Mouse (Mus musculus) intestine, postnatal 0 days (tissue): ENCODE results near the gene Dtnb. TPM values are rescaled to one million over a fixed set of nuclear protein-coding genes. Genes with fewer than 3 reads are reported as not detected.
"Not testable (repeated sequence)": the region's sequence is repeated elsewhere in the genome, so short reads cannot be mapped to it uniquely, and the experiment has no call there.

ENCODE experiments used
- ATAC-seq: fragments of 200-750 bp; cut with Nextera tagmentation; 2 replicates; pipeline ENCODE4 v1.8.0; 2017; ENCODE audit warnings: mild to moderate bottlenecking, moderate TSS enrichment, moderate library complexity
- H3K27ac ChIP-seq: fragments of 300-500 bp; sonication (generic); 2 replicates; pipeline ENCODE4 v1.5.1; 2014; ENCODE audit warnings: mild to moderate bottlenecking, low read depth, low read length, moderate library complexity
- H3K27me3 ChIP-seq: fragments of 300-500 bp; sonication (generic); replicated peaks from 2 replicates; pipeline ENCODE4 v1.6.1; 2014; ENCODE audit warnings: low read length, mixed read lengths; ENCODE audit not compliant: control insufficient read depth, insufficient read depth
- H3K36me3 ChIP-seq: fragments of 300-500 bp; sonication (generic); 2 replicates; pipeline ENCODE4 v1.6.1; 2014; ENCODE audit warnings: mild to moderate bottlenecking, moderate library complexity; ENCODE audit not compliant: control insufficient read depth, insufficient read depth
- H3K4me1 ChIP-seq: fragments of 300-500 bp; sonication (generic); replicated peaks from 2 replicates; pipeline ENCODE4 v1.6.1; 2014; ENCODE audit warnings: antibody characterized with exemption, low read length, mixed read lengths; ENCODE audit not compliant: control insufficient read depth, insufficient read depth
- H3K4me2 ChIP-seq: fragments of 300-500 bp; sonication (generic); replicated peaks from 2 replicates; pipeline ENCODE4 v1.6.1; 2014; ENCODE audit warnings: low read depth, mild to moderate bottlenecking, moderate library complexity
- H3K4me3 ChIP-seq: fragments of 300-500 bp; sonication (generic); 2 replicates; pipeline ENCODE4 v1.5.1; 2014; ENCODE audit warnings: low read depth, low read length
- H3K9ac ChIP-seq: fragments of 300-500 bp; sonication (generic); 2 replicates; pipeline ENCODE4 v1.6.1; 2014; ENCODE audit warnings: mild to moderate bottlenecking, low read depth, low read length
- H3K9me3 ChIP-seq: fragments of 300-500 bp; sonication (generic); 2 replicates; pipeline ENCODE4 v1.6.1; 2016; ENCODE audit warnings: mixed run types; ENCODE audit not compliant: control insufficient read depth
- CTCF ChIP-seq: sonication (generic); IDR thresholded peaks from 2 replicates; pipeline ENCODE4 v1.5.1; 2016; ENCODE audit warnings: low read depth, mild to moderate bottlenecking, control low read depth, antibody characterized with exemption, moderate library complexity
- WGBS: fragments of 180-500 bp; shearing (Covaris S2); extraction: QIAGEN DNeasy Blood & Tissue Kit; methylation state at CpG from one replicate; pipeline ENCODE4 v1.1.7; 2014; 5-methylcytosine and 5-hydroxymethylcytosine counted together
- polyA plus RNA-seq: library from polyadenylated mRNA; unstranded; fragments of >200 nt; fragmentation: Nextera tagmentation; extraction: Ambion mirVana; gene quantifications from 2 replicates; pipeline ENCODE4 v1.2.1, GENCODE M21; 2015

Dtnb gene
- 9.4 and 9.8 TPM in 2 replicates for polyA plus RNA-seq

- no peaks in the 10 kb centered on the region; the same call in 1 of the 2 replicates for H3K27me3 ChIP-seq
- no peaks in the 10 kb centered on the region for H3K4me1 ChIP-seq
- H3K27ac ChIP-seq, result peak within 1 kb of the TSS; percentile 81
- WGBS, result 1% methylated on average over 53 of the region's 85 CpGs
- no peaks in the 10 kb centered on the region for H3K36me3 ChIP-seq
- peak; percentile 87 for ATAC-seq
- H3K4me3 ChIP-seq, result peak within 1 kb of the TSS; percentile 94
- H3K9ac ChIP-seq, result peak within 1 kb of the TSS; percentile 85
- TF ChIP-seq CTCF, result 0 out of 2 replicates have a peak, but pooled peaks have one; percentile 31
- no peaks in the 10 kb centered on the region for H3K9me3 ChIP-seq
- peak within 1 kb of the TSS; percentile 92 for H3K4me2 ChIP-seq
Measured at GRCm38 (mm10) chr12:3571787-3572580, at the start of gene Dtnb. Gene Dtnb, plus strand, starts transcription at chr12:3572381.

GRCm38 (mm10) chr12:3525536-3525935, 46.6 kb upstream of the Dtnb start:
- Histone ChIP-seq H3K36me3 (no peaks in the 10 kb centered on the region), H3K9me3 (no peaks in the 10 kb centered on the region), H3K27me3 (no peaks in the 10 kb centered on the region), H3K9ac (no peak overlapping the region), H3K4me2 (no peak overlapping the region), H3K4me3 (no peak overlapping the region), H3K4me1 (no peaks in the 10 kb centered on the region), H3K27ac (no peak overlapping the region)
- no peak for ATAC-seq
- TF ChIP-seq CTCF, result no peak
- 93% methylated on average over 5 of the region's 5 CpGs for WGBS

DNA sequence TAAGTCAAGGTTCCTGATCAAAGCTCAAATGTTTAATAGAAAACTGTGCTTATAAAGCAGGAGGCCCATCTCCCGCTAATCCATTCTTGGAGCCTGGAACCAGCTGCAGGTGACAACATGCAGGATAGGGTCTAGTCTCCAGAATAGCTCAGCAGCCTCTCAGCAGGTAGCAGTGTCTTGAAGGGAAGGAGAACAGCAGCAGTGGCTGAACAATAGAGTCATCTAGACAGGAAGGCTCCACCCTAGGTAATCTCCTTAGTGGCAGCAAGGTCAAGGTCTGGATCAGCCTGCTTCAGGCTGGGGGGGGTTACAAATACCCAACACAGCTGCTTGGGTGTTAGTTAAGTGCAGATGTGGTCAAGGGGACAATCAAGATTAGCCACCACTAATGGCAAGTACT, 36.7 kb upstream of the Dtnb start:
- not testable (repeated sequence) for H3K4me1 ChIP-seq, H3K27me3 ChIP-seq, H3K27ac ChIP-seq, H3K9ac ChIP-seq, H3K4me2 ChIP-seq, H3K9me3 ChIP-seq, H3K36me3 ChIP-seq, ATAC-seq, H3K4me3 ChIP-seq
- WGBS, result 94% methylated on average over 1 of the region's 1 CpGs

GRCm38 (mm10) chr12:3537616-3538015, 34.6 kb upstream of the Dtnb start:
- WGBS, result 74% methylated on average over 3 of the region's 3 CpGs
- Histone ChIP-seq H3K27me3 (no peaks in the 10 kb centered on the region), H3K4me3 (no peak overlapping the region), H3K9me3 (no peaks in the 10 kb centered on the region), H3K4me1 (no peaks in the 10 kb centered on the region), H3K4me2 (no peak overlapping the region), H3K36me3 (no peaks in the 10 kb centered on the region), H3K9ac (no peak overlapping the region), H3K27ac (no peak overlapping the region)
- no peak for TF ChIP-seq CTCF
- ATAC-seq, result no peak

DNA sequence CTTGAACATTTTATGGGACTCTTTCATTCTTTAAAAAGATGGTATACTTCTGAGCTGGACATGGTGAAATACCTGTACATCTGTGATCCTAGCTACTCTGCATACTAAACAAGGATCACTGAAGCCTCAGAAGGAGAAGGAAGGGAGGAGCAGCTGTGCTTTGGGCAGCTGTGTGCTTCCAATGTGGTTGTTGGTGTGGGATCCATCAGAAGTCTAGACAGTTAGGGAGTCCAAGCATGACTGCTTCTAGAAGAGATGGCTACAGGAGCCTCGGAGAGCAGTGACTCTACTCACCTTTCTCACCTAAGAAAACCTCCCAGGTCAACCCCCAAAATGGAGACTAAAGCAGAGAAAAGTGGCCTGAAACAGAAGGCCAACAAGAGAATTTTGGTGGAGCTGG, 34.1 kb upstream of the Dtnb start:
- Histone ChIP-seq H3K4me1 (no peaks in the 10 kb centered on the region), H3K27ac (no peak overlapping the region), H3K9me3 (no peaks in the 10 kb centered on the region), H3K4me3 (no peak overlapping the region), H3K9ac (no peak overlapping the region), H3K4me2 (no peak overlapping the region), H3K36me3 (no peaks in the 10 kb centered on the region), H3K27me3 (no peaks in the 10 kb centered on the region)
- 87% methylated on average over 1 of the region's 1 CpGs for WGBS
- no peak for ATAC-seq
- TF ChIP-seq CTCF, result no peak

DNA sequence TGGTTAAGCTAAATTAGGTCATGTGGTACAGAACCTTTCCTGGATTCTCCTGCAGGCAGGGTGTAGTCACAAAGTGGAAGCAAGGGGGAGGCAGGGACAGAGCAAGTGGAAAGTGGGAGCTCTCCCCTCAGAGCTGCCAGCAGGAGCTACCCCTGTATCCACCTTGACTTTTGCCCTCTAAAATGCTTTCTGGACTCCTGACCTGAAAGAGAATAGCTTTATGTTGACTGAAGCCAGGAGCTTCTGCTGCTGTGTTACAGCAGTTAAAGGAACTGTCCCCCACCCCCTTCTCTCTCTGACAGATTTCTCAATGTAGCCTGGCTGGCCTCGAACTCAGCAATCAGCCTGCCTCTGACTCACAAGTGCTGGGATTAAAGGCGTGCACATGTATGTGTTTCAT, 32.6 kb upstream of the Dtnb start:
- H3K27me3 ChIP-seq, result no peaks in the 10 kb centered on the region
- no peaks in the 10 kb centered on the region for H3K9me3 ChIP-seq
- 57% methylated on average over 2 of the region's 2 CpGs for WGBS
- H3K4me3 ChIP-seq, result no peak overlapping the region
- H3K36me3 ChIP-seq, result no peaks in the 10 kb centered on the region
- H3K4me1 ChIP-seq, result no peaks in the 10 kb centered on the region
- no peak overlapping the region for H3K27ac ChIP-seq
- no peak overlapping the region for H3K9ac ChIP-seq
- H3K4me2 ChIP-seq, result no peak overlapping the region
- ATAC-seq, result no peak
- no peak for TF ChIP-seq CTCF
